Mouse (Mus musculus) heart, adult 2 months (tissue): Measurements from ENCODE around the gene Olfr1396.

ENCODE experiments used
- CTCF ChIP-seq: fragments of 200-600 bp; IDR thresholded peaks from 2 replicates; pipeline ENCODE4 v1.8.1; 2022; ENCODE audit warnings: antibody characterized with exemption, mild to moderate bottlenecking, moderate library complexity
- POLR2A ChIP-seq: fragments of 200-500 bp; IDR thresholded peaks from 2 replicates; pipeline ENCODE4 v1.6.1; 2011; ENCODE audit warnings: mild to moderate bottlenecking, low read depth, low read length, control low read depth; ENCODE audit not compliant: insufficient read depth

DNA sequence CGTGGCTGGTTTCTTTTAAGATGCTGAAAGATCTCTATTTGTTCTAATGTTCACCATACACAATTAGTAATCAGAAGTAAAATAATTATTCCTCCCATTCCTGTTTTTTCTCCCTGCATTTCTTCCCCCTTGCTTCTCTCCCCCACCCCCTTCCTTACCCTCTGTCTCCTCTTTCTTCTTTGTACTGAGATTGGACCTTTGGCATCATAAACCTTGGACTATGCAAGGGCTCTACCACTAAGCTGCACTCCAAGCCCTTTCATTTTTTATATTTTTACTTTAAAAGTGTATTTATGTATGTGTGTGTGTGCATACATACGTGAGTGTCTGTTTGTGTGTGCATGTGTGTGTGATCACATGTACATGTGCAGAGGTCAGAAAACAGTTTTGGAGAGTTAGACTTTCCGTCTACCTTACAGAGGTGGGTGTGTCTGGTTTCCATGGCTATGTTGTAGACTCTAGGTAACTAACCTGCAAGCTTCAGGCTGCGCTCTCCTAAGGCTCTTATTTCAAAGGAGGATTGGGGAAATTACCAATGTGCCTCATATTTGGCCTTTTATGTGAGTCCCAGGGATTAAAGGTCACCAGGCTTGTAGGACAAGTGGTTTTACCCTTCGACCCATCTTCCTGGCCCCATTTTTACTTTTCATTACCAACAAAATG is 25.6 kb downstream of the Olfr1396 start:
- TF ChIP-seq CTCF: no peak
- TF ChIP-seq POLR2A: no peak
